Mouse (Mus musculus) bone marrow macrophage, adult 2 months (primary cell): ENCODE results near the gene Fam234b.

Experiments used
- CTCF ChIP-seq: IDR thresholded peaks from 2 replicates; pipeline ENCODE4 v1.5.1; 2012; ENCODE audit warnings: low read depth, mild to moderate bottlenecking, low read length, moderate library complexity
- POLR2A ChIP-seq: IDR thresholded peaks from 2 replicates; pipeline ENCODE4 v1.6.1; 2012; ENCODE audit warnings: mild to moderate bottlenecking, low read depth, low read length, borderline replicate concordance

GRCm38 (mm10) chr6:135294150-135294549 lies 96.4 kb downstream of the Fam234b start:
- no peak for TF ChIP-seq CTCF
- TF ChIP-seq POLR2A = no peak
